Mouse (Mus musculus) MEL (cell line): Measurements from ENCODE around the gene Ccdc171.

ENCODE experiments used
- CTCF ChIP-seq, 3 experiments: IDR thresholded peaks in 2 of 3; conservative IDR thresholded peaks in 1 of 3; 2 replicates each; pipeline ENCODE4 v1.5.1; 2011 to 2012; ENCODE audit warnings: low read length in 3 of 3, low read depth in 2 of 3, mild to moderate bottlenecking in 2 of 3, improper control_type of control experiment in 1 of 3, inconsistent platforms in 1 of 3, mixed read lengths in 1 of 3, moderate library complexity in 1 of 3; ENCODE audit not compliant: control insufficient read depth in 1 of 3, insufficient read depth in 1 of 3, poor library complexity in 1 of 3, severe bottlenecking in 1 of 3
- EP300 ChIP-seq, 2 experiments: IDR thresholded peaks; 2 replicates each; pipeline ENCODE4 v1.6.1; 2011; ENCODE audit warnings: improper control_type of control experiment in 2 of 2, low read length in 2 of 2, low read depth in 1 of 2, mild to moderate bottlenecking in 1 of 2
- MAFK ChIP-seq: IDR thresholded peaks from 2 replicates; pipeline ENCODE4 v1.6.1; 2011; ENCODE audit warnings: low read depth, mild to moderate bottlenecking, low read length, improper control_type of control experiment, borderline replicate concordance
- NELFE ChIP-seq: IDR thresholded peaks from 2 replicates; pipeline ENCODE4 v1.6.1; 2011; ENCODE audit warnings: low read depth, low read length, improper control_type of control experiment
- POLR2A ChIP-seq, 2 experiments: IDR thresholded peaks; 2 replicates each; pipeline ENCODE4 v1.6.1; 2011 to 2012; ENCODE audit warnings: low read length in 2 of 2, mild to moderate bottlenecking in 2 of 2, control low read depth in 1 of 2, improper control_type of control experiment in 1 of 2, low read depth in 1 of 2, moderate library complexity in 1 of 2; ENCODE audit not compliant: control insufficient read depth in 1 of 2, insufficient read depth in 1 of 2, poor library complexity in 1 of 2
- POLR2AphosphoS5 ChIP-seq: IDR thresholded peaks from 2 replicates; pipeline ENCODE4 v1.6.1; 2012; ENCODE audit warnings: low read depth, borderline replicate concordance, mild to moderate bottlenecking, inconsistent platforms, low read length, moderate library complexity, mixed read lengths
- RCOR1 ChIP-seq: IDR thresholded peaks from 2 replicates; pipeline ENCODE4 v1.6.1; 2012; ENCODE audit warnings: low read depth, mild to moderate bottlenecking, inconsistent platforms, low read length, improper control_type of control experiment
- UBTF ChIP-seq: IDR thresholded peaks from 2 replicates; pipeline ENCODE4 v1.6.1; 2012; ENCODE audit warnings: low read depth, mild to moderate bottlenecking, inconsistent platforms, low read length, improper control_type of control experiment, moderate library complexity, borderline replicate concordance; ENCODE audit not compliant: insufficient read depth
- USF1 ChIP-seq: IDR thresholded peaks from 2 replicates; pipeline ENCODE4 v1.6.1; 2014; ENCODE audit warnings: low read depth, mild to moderate bottlenecking, inconsistent platforms, low read length, improper control_type of control experiment, moderate library complexity
- ZKSCAN1 ChIP-seq: IDR thresholded peaks from 2 replicates; pipeline ENCODE4 v1.6.1; 2012; ENCODE audit warnings: low read depth, mild to moderate bottlenecking, inconsistent platforms, low read length, improper control_type of control experiment, moderate library complexity

GRCm38 (mm10) chr4:83534024-83534423 is 8.7 kb downstream of the Ccdc171 start:
- TF ChIP-seq RCOR1 (no peak), UBTF (no peak), CTCF (IDR thresholded peaks at IDR 0.05 in 2 of 3, conservative IDR thresholded peaks at IDR 0.05 in 1 of 3; ENCODE audit: control insufficient read depth in 1 of 3, insufficient read depth in 1 of 3, low read depth in 2 of 3, low read length in 3 of 3, poor library complexity in 1 of 3, severe bottlenecking in 1 of 3) (no peak), USF1 (peak; percentile 30; the same call in 1 of the 2 replicates), EP300 (IDR thresholded peaks at IDR 0.05; ENCODE audit: low read depth in 1 of 2, low read length in 2 of 2) (no peak), NELFE (no peak), POLR2A (IDR thresholded peaks at IDR 0.05; ENCODE audit: control insufficient read depth in 1 of 2, insufficient read depth in 1 of 2, low read depth in 1 of 2, low read length in 2 of 2, poor library complexity in 1 of 2) (no peak), ZKSCAN1 (no peak), POLR2AphosphoS5 (no peak), MAFK (no peak)
